ENCODE assay signal across 1 mouse cellular context in the genomic region with DNA sequence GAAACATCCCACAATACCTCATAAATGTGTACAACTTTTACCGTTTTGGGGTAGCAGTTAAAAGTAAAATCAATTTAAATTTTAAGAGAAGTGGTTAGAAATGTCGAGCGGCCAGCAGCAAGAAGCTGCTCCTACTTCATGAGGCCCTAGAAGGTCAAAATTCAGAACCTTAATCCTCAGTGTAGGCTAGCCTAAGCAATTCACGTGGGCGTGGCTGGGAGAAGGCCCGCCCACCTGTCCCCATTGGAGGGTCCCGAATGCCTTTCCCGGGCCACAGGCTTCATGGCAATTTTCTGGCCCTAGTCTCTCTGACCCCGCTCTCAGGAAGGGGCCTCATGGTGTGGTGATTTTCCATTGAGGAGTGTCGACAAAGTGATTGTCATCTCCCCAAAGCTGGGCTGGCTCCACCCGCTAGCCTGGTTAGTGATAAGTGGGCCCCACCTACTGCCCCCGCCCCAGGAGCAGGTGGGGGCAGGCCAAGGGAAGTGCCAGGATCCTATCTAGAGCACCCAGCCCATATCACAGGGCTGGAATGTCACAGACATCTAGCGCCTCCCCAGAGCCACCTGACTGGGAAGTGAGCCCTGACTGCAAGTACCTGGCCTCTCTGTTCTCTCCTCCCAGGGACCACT.
TF ChIP-seq lines count a peak whose summit lies in the region.

No protein-coding gene starts in this region.

TF ChIP-seq in MEL, 35 proteins besides CTCF, POLR2A, EP300 and RAD21 (continued from another document):
- TF ChIP-seq MAFK (IDR thresholded peaks at IDR 0.05; ENCODE audit: borderline replicate concordance, low read depth, low read length) (no peak), HCFC1 (IDR thresholded peaks at IDR 0.05; ENCODE audit: low read depth, low read length) (no peak), POLR2AphosphoS5 (IDR thresholded peaks at IDR 0.05; ENCODE audit: borderline replicate concordance, low read depth, low read length) (no peak), CHD1 (IDR thresholded peaks at IDR 0.05; ENCODE audit: low read depth, low read length) (no peak), CHD2 (IDR thresholded peaks at IDR 0.05; ENCODE audit: low read length) (no peak), MAZ (IDR thresholded peaks at IDR 0.05; ENCODE audit: low read depth, low read length) (peak; percentile 82), GABPA (IDR thresholded peaks at IDR 0.05; ENCODE audit: low read depth, low read length) (no peak), RCOR1 (IDR thresholded peaks at IDR 0.05; ENCODE audit: low read depth, low read length) (no peak), ZMIZ1 (IDR thresholded peaks at IDR 0.05; ENCODE audit: low read depth, low read length) (no peak), TCF12 (IDR thresholded peaks at IDR 0.05; ENCODE audit: low read depth, low read length) (peak; percentile 63), SIN3A (IDR thresholded peaks at IDR 0.05; ENCODE audit: low read length) (no peak)
